Mouse (Mus musculus): ENCODE data around the gene Dync2li1. TPM values are rescaled to one million over a fixed set of nuclear protein-coding genes. Genes with fewer than 3 reads are reported as not detected.

Gene Dync2li1
- polyA plus RNA-seq, 1 experiment = 1.1 TPM

DNA sequence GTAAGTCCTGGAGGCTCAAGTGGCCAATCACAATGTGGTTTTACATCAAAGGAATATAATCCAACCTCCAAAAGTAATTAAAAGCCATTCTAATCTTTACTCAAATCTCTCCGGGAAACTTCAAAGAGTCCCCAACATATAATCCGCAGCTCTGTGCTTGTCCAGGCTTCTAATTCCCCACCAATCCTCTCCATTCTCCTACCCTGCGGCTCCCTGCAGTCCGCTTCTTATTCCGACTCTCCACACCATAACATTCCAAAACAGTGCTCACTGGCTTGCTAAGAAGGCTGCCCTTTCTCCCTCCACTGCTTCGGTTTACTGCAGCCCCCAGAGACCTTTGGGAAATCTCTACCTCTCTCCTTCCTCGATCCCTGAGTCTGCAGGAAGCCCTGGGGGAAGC is 47.8 kb downstream of the Dync2li1 start:
- 75% methylated on average over 7 of the region's 7 CpGs for WGBS
- DNase-seq (ENCODE audit: low read depth, low spot score) = no peak

- 63% methylated on average over 4 of the region's 4 CpGs for WGBS
- DNase-seq (ENCODE audit: low read depth, low spot score) = no peak
These were observed 48.9 kb downstream of the Dync2li1 start for GRCm38 (mm10) chr17:84675204-84675603.

GRCm38 (mm10) chr17:84675951-84676366 is 49.7 kb downstream of the Dync2li1 start, which contains the start of gene Abcg8:
Abcg8 (plus strand) TSS chr17:84676302.
- WGBS = 8% methylated on average over 24 of the region's 24 CpGs
- DNase-seq (ENCODE audit: low read depth, low spot score) = no peak

- no peak for DNase-seq (ENCODE audit: low read depth, low spot score)
- WGBS = 65% methylated on average over 11 of the region's 11 CpGs
These were observed 51.3 kb downstream of the Dync2li1 start for GRCm38 (mm10) chr17:84677595-84677994.

GRCm38 (mm10) chr17:84681670-84682069 is 55.4 kb downstream of the Dync2li1 start:
- DNase-seq (ENCODE audit: low read depth, low spot score) = no peak
- 84% methylated on average over 3 of the region's 3 CpGs for WGBS

- no peak for DNase-seq (ENCODE audit: low read depth, low spot score)
- WGBS = 67% methylated on average over 18 of the region's 18 CpGs
These were observed 56.7 kb downstream of the Dync2li1 start, which contains the start of gene Abcg5 for GRCm38 (mm10) chr17:84682734-84683717. Abcg5 (minus strand) TSS chr17:84683011.

DNA sequence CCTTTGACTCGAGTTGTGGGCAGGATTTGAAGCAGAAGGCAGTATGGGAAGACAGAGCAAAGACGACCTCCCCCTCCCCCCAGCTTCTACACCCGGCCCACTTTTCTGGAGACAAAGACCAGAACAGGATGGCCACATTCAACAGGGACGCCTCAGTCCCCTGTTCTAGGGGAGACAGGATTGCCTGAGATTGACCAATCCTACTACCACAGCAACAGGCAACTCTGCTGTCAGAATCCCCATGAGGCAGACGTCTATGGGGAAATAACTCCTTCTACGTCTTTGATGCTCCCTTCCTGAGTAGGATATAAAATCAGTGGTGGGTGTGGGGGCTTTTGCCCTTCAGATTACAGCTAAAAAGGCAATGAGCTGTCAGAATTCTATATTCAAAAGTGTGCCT is 58.0 kb downstream of the Dync2li1 start:
- 65% methylated on average over 6 of the region's 6 CpGs for WGBS

GRCm38 (mm10) chr17:84685286-84685685 is 59.0 kb downstream of the Dync2li1 start:
- WGBS = 84% methylated on average over 4 of the region's 4 CpGs
- DNase-seq (ENCODE audit: low read depth, low spot score) = no peak

More for the DNA sequence above, 58.0 kb downstream of the Dync2li1 start:
- DNase-seq (ENCODE audit: low read depth, low spot score) = no peak

DNA sequence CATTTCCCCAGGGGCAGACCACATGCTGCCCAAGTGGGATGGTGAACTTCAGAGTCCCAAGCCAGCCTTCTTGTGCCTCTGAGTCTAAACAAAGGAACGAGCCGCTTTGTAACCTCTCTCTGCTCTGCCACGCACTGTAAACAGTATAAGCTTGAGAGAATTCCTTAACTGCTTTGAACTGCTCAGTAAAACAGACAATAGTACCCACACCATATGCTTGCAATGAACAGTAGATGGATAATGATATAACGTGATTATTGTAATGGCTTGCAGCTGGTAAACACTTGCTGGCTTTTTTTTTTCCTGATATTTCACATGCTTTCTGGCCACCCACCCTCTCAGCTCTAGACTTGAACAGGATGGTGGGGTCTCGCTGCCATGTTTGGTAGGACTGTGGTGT is 61.7 kb downstream of the Dync2li1 start:
- no peak for DNase-seq (ENCODE audit: low read depth, low spot score)

GRCm38 (mm10) chr17:84688834-84689233 is 62.5 kb downstream of the Dync2li1 start:
- WGBS = 73% methylated on average over 11 of the region's 11 CpGs

More for the DNA sequence above, 61.7 kb downstream of the Dync2li1 start:
- WGBS = 60% methylated on average over 5 of the region's 5 CpGs

DNA sequence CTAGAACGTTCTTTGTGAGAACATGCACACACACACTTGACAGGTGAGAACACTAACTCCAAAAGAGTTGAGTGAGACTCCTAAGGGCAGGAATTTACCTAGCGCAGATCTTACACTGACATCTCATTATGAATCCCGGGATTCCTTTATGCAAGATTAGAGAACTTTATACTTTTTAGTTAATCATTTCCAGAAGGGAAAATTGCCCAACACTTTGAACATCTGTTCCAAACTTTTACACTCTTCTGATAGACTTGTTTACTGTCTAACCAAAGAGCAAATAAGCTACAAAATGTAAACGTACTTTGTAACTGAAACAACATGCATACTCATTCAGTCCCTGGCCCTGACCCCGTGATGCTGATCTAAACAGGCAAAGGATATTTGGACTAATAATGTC is 63.0 kb downstream of the Dync2li1 start:
- no peak for DNase-seq (ENCODE audit: low read depth, low spot score)
- WGBS = 27% methylated on average over 5 of the region's 5 CpGs

More at GRCm38 (mm10) chr17:84688834-84689233, 62.5 kb downstream of the Dync2li1 start:
- DNase-seq (ENCODE audit: low read depth, low spot score) = no peak

DNA sequence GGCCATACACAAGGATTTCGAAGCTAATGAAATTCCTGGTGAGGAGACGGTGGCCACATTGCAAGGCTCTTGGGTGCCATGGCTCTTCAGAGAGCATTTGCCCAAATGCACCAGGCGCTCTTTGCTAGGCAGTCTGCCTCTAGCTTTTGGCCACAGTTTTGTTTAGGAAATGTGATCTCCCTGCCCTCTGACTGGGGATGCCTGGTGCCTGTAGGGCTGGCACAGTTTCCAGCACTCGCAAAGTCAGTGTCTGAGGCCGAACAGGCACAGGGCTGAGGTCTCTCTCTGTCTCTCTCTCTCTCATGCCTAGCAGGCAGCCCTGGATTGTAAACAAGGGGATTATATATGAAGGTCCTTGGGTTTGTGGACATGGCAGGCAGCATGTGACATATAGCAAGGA is 63.8 kb downstream of the Dync2li1 start:
- WGBS = 76% methylated on average over 5 of the region's 5 CpGs
- no peak for DNase-seq (ENCODE audit: low read depth, low spot score)

DNA sequence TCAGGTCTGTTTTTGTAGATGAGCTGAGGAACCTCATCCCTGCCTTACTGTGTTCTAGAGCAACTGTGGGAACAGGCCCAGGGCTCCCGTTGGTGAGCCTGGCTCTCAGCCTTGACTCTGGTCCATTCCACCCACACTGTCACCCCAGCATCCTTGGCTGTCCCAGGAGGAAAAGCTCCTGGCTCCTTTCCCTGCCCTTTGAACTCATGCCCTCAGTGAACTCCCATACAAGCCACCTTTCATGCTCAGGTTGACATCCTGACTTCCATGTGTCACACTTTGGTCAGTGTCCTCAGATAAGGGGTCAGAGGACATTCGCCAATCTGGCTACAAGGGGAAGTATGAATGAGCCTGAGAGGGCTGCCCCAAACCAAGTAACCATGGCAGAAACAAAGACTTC is 67.4 kb downstream of the Dync2li1 start:
- no peak for DNase-seq (ENCODE audit: low read depth, low spot score)
- 73% methylated on average over 2 of the region's 2 CpGs for WGBS

- no peak for DNase-seq (ENCODE audit: low read depth, low spot score)
- 61% methylated on average over 6 of the region's 6 CpGs for WGBS
These were observed 70.2 kb downstream of the Dync2li1 start for GRCm38 (mm10) chr17:84696537-84696936.

DNA sequence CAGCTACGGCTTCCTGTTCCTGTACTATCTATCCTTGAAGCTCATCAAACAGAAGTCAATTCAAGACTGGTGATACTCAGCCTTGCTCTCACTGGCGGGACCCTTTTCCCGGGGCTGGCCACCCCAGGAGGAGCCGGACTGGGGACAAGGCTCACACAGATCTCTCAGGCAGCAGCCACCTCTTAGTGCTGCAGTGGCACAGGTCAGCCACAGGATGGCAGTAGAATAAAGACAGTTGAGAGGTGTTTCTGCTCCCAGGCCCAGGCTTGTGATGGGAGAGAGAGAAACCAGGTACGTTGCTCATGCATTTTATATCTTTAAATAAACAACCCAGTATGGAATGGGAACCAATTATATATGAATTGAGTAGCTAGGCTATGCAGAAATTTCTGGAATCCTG is 72.4 kb downstream of the Dync2li1 start:
- no peak for DNase-seq (ENCODE audit: low read depth, low spot score)
- 22% methylated on average over 5 of the region's 5 CpGs for WGBS

Other genes with a start within 250 kb of the Dync2li1 start
- gene Thada, start 160.3 kb upstream of the Dync2li1 start, polyA plus RNA-seq (2012; rRNA removed) = 4.4 and 5.4 TPM in 2 replicates
- gene Plekhh2, start 114.6 kb upstream of the Dync2li1 start, polyA plus RNA-seq (2012; rRNA removed) = 2.3 and 4.0 TPM in 2 replicates
- 79.2 and 208 TPM in 2 replicates for gene Abcg8, start 49.8 kb downstream of the Dync2li1 start, polyA plus RNA-seq (2012; rRNA removed)
- gene Abcg5, start 56.5 kb downstream of the Dync2li1 start, polyA plus RNA-seq (2012; rRNA removed) = 112 and 255 TPM in 2 replicates
- gene Lrpprc, start 164.3 kb downstream of the Dync2li1 start, polyA plus RNA-seq (2012; rRNA removed) = 8.4 and 13.2 TPM in 2 replicates